Mouse (Mus musculus) lung, adult 2 months (tissue): Measurements from ENCODE around the gene Tmem14c. TPM values are rescaled to one million over a fixed set of nuclear protein-coding genes. Genes with fewer than 3 reads are reported as not detected.
"Not testable (repeated sequence)": the region's sequence is repeated elsewhere in the genome, so short reads cannot be mapped to it uniquely, and the experiment has no call there.

ENCODE experiments used
- DNase-seq: peaks from one replicate; pipeline ENCODE4 v3.0.0; 2022
- H3K4me1 ChIP-seq: fragments of 200-500 bp; 2 replicates; pipeline ENCODE4 v1.6.1; 2011; ENCODE audit warnings: low read length; ENCODE audit not compliant: control insufficient read depth, insufficient read depth
- H3K4me3 ChIP-seq: fragments of 200-500 bp; replicated peaks from 2 replicates; pipeline ENCODE3; 2011; ENCODE audit warnings: low read depth, mild to moderate bottlenecking, control low read depth, low read length; ENCODE audit errors: extremely low read depth
- CTCF ChIP-seq: fragments of 200-500 bp; IDR thresholded peaks from 2 replicates; pipeline ENCODE4 v1.5.1; 2011; ENCODE audit warnings: mild to moderate bottlenecking, low read length, control low read depth; ENCODE audit not compliant: insufficient read depth
- POLR2A ChIP-seq: fragments of 200-500 bp; IDR thresholded peaks from 2 replicates; pipeline ENCODE4 v1.6.1; 2011; ENCODE audit warnings: low read depth, mild to moderate bottlenecking, control low read depth, low read length, borderline replicate concordance; ENCODE audit errors: extremely low read depth
- WGBS: fragments of 180-500 bp; shearing (Covaris S2); methylation state at CpG from one replicate; pipeline ENCODE4 v1.1.7; 2018; 5-methylcytosine and 5-hydroxymethylcytosine counted together
- polyA plus RNA-seq: library from polyadenylated mRNA; depleted of rRNA; stranded (reverse); fragments of >200 nt; gene quantifications from 2 replicates; pipeline ENCODE4 v1.2.3, GENCODE M21; 2012

Tmem14c gene
- polyA plus RNA-seq, 1 experiment, result 83.5 TPM

DNA sequence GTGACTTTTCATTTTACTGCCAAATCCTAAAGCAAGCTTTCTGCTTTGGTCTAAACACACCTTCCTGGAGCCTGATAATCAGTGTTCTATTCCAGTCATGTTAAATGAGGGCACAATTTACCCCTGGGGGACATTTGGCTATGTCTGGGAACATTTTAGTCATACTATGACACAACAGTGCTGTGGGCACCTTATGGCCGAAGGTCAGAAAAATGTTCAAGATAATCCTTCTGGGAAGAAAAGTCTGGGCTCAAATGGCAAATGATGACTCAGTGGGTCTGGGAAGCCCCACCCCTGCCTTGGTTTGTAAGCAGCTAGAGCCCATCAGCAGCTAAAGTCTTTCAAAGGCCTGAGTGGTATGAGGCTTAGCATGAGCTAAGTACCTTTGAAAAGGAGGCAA is 33.3 kb upstream of the Tmem14c start:
- WGBS, result 77% methylated on average over 1 of the region's 1 CpGs
- Histone ChIP-seq H3K4me1 (peaks cover 6% of the 10 kb centered on the region), H3K4me3 (no peak overlapping the region)
- no peak for TF ChIP-seq POLR2A
- no peak for TF ChIP-seq CTCF
- DNase-seq, result no peak

- Histone ChIP-seq H3K4me1 (no peaks in the 10 kb centered on the region), H3K4me3 (no peak overlapping the region)
- no peak for TF ChIP-seq POLR2A
- TF ChIP-seq CTCF, result no peak
- no peak for DNase-seq
- 93% methylated on average over 5 of the region's 5 CpGs for WGBS
These were observed 30.0 kb upstream of the Tmem14c start for GRCm38 (mm10) chr13:40986081-40986480.

- DNase-seq, H3K4me1 ChIP-seq, H3K4me3 ChIP-seq: not testable (repeated sequence)
- WGBS, result 68% methylated on average over 4 of the region's 4 CpGs
These were observed 28.3 kb upstream of the Tmem14c start for GRCm38 (mm10) chr13:40987608-40988303.

DNA sequence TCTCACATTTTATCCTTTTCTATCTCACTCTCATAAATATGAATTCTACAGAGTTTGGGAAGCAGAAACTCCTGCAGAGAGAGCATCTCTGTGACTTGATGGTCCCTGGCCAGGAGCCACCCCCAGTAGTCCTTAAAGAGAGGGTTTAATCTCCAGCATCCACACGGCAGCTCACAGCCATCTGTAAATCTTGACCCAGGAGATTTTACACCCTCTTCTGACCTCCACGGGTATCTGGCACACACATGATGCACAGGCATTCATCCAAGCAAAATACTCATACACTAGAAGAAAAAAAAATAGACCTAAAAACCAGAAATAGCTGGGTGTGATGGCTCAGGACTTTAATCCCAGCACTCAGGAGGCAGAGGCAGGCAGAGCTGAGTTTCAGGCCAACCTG is 27.7 kb upstream of the Tmem14c start:
- no peak overlapping the region for H3K4me3 ChIP-seq
- no peak for TF ChIP-seq POLR2A
- TF ChIP-seq CTCF, result no peak
- no peak for DNase-seq
- no peaks in the 10 kb centered on the region for H3K4me1 ChIP-seq
- WGBS, result 49% methylated on average over 2 of the region's 2 CpGs

GRCm38 (mm10) chr13:40994487-40995263 is 21.4 kb upstream of the Tmem14c start:
- no peak for DNase-seq
- TF ChIP-seq CTCF (no peak), POLR2A (no peak)
- 12% methylated on average over 8 of the region's 8 CpGs for WGBS
- Histone ChIP-seq H3K4me1 (peaks cover 2% of the 10 kb centered on the region; the same call in 1 of the 2 replicates), H3K4me3 (no peak overlapping the region)

GRCm38 (mm10) chr13:40998537-40998936 is 17.6 kb upstream of the Tmem14c start:
- not testable (repeated sequence) for DNase-seq, H3K4me3 ChIP-seq, H3K4me1 ChIP-seq
- 86% methylated on average over 5 of the region's 5 CpGs for WGBS

DNA sequence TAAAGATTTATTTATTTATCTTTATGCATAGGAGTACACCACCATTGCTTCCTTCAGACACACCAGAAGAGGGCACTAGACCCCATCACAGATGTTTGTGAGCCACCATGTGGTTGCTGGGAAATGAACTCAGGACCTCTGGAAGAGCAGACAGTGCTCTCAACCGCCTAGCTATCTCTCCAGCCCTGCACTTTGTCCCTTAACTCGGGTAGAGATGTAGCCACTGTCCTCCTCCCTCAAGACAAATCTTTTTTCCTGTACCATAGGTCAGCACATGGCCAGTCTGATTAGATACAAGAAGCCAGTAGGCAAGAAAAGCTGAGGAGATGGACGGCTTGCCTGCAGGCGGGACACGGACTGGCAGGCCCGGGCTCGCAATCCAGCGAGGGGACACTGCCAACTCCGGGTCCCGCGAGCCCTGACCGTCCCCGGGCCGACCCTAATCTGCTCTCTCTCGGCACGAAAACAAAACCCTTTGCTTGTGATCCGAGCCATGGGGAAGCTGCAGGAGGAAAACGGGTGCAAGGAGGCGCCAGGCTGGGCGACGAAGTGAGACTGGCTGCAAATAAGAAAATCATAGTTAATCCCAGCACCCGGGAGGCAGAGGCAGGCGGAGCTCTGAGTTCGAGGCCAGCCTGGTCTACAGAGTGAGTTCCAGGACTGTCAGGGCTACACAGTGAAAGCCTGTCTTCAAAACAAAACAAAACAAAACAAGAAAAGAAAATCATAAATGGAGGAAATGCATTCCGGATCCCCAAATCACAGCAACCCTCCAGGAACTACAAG is 15.8 kb upstream of the Tmem14c start:
- Histone ChIP-seq H3K4me3 (peak overlapping the region; percentile 99), H3K4me1 (no peaks in the 10 kb centered on the region)
- no peak for TF ChIP-seq POLR2A
- TF ChIP-seq CTCF, result no peak
- DNase-seq, result no peak
- WGBS, result under 1% methylated on average over 25 of the region's 25 CpGs

DNA sequence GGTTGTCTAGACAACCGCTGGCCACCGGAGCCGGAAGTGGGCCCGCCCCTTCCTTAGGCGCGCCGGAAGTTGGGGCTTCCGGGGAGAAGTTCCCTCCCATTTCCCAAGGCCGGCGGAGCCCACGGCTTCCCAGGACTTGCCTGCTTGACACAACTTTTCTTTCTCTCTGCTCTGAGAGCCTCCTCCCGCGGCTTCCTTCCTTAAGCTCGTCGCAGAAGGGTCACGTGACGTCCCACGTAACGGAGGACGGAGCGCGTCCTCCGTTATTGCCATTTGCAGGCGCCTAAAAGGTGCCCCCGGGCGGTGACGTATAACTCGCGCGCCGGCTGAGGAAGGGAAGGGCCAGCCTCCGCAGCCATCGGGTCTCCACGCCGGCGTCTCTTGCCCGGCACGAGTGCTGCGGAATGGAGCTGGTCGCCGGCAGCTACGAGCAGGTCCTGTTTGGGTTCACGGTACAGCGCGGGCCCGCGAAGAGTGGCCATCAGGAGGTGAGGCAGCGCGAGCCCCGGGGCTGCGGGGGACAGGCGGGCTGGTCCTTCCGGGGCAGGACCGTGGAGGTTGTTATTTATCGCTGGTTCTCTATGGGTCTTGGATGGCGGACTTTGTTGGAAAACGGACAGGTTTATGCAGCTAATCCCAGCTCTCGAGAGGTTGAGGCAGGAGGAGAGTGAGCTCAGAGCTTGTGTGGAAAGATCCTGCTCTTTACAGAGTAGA is 15.0 kb upstream of the Tmem14c start, which contains the start of gene Pak1ip1:
Gene Pak1ip1 (plus strand): TSS at position 98 of the 714 bp plus-strand sequence.
- DNase-seq, result peak; percentile 97
- WGBS, result under 1% methylated on average over 58 of the region's 58 CpGs
- H3K4me3 ChIP-seq, result peak within 1 kb of the TSS; percentile 99
- H3K4me1 ChIP-seq, result no peaks in the 10 kb centered on the region
- TF ChIP-seq CTCF, result no peak
- peak; percentile 71; the same call in 1 of the 2 replicates for TF ChIP-seq POLR2A

- no peak for DNase-seq
- WGBS, result 82% methylated on average over 5 of the region's 5 CpGs
- TF ChIP-seq CTCF (no peak), POLR2A (no peak)
- Histone ChIP-seq H3K4me3 (no peak overlapping the region), H3K4me1 (no peaks in the 10 kb centered on the region)
These were observed 14.1 kb upstream of the Tmem14c start for GRCm38 (mm10) chr13:41002001-41002400.
